Mouse (Mus musculus): Measurements from ENCODE around the gene Wdr18. TPM values are rescaled to one million over a fixed set of nuclear protein-coding genes. Genes with fewer than 3 reads are reported as not detected.
A peak's percentile ranks its signal among the peaks of the same experiment; 100 is the strongest.
"Not testable (repeated sequence)": the region's sequence is repeated elsewhere in the genome, so short reads cannot be mapped to it uniquely, and the experiment has no call there.

Wdr18 gene
- polyA plus RNA-seq, 1 experiment from 2014 or later: 84.4 TPM

DNA sequence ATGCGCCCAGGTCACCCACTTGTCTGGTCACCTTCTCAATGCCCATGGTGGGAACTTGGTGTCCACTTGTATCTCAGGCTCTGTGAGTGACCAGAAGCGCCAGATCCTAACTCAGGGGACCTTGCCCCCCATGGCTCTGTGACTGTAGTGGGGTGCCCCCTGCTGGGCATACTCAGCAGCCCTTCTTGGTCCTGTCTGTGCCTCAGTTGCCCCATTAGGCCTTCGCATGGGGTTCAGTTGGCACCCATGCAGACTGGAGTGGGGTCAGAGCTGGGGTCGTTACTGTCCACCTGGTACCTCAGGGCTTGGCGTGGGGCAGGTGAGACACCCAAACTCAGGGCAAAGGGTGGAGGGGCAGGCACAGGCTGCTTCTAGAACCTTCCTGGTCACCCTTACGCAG lies 6.0 kb upstream of the Wdr18 start:
- H3K27ac ChIP-seq (replicated peaks in 1 of 2; ENCODE audit: control insufficient read depth in 1 of 2, insufficient read depth in 1 of 2, low read depth in 2 of 2, low read length in 2 of 2): no peak overlapping the region
- H3K4me1 ChIP-seq (ENCODE audit: control insufficient read depth in 2 of 2, insufficient read depth in 2 of 2, low read length in 2 of 2): no peaks in the 10 kb centered on the region
- H3K9ac ChIP-seq (ENCODE audit: low read length): no peak overlapping the region
- H3K4me2 ChIP-seq (ENCODE audit: low read length): no peak overlapping the region
- WGBS: 83% methylated on average over 6 of the region's 6 CpGs
- H3K4me3 ChIP-seq (ENCODE audit: control insufficient read depth in 1 of 2, insufficient read depth in 1 of 2, low read depth in 1 of 2, low read length in 2 of 2): no peak overlapping the region
- H3K36me3 ChIP-seq (ENCODE audit: control insufficient read depth, insufficient read depth, low read length): peaks cover 43% of the 10 kb centered on the region
- no peaks in the 10 kb centered on the region for H3K27me3 ChIP-seq (ENCODE audit: control insufficient read depth, insufficient read depth, low read length)
- H3K9me3 ChIP-seq (ENCODE audit: control insufficient read depth, low read length): no peaks in the 10 kb centered on the region
- ATAC-seq (ENCODE audit: insufficient number of reproducible peaks, insufficient read depth, low FRiP score, low read depth): no peak

DNA sequence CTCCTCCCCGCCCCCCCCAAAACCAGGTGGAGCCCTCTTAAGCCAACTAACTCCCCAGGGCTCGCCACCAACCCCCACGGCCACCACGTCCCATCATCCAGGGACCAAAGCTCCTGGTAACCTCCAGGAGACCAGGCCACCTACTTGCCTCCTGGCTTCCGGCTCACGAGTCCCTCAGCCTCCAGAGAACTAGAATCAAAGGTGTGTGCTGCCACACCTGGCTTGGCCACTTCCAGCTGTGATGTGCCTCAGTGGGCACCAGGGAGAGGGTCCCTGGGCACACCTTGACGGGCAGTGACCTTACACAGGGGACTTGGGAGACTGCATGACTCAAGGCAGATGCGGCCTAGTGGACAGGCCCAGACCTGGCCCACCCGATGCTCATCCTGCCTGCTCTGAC lies 4.3 kb upstream of the Wdr18 start:
- Histone ChIP-seq H3K9ac (ENCODE audit: low read length) (no peak overlapping the region), H3K27ac (replicated peaks in 1 of 2; ENCODE audit: control insufficient read depth in 1 of 2, insufficient read depth in 1 of 2, low read depth in 2 of 2, low read length in 2 of 2) (no peak overlapping the region)
- no peak for ATAC-seq (ENCODE audit: insufficient number of reproducible peaks, insufficient read depth, low FRiP score, low read depth)

DNA sequence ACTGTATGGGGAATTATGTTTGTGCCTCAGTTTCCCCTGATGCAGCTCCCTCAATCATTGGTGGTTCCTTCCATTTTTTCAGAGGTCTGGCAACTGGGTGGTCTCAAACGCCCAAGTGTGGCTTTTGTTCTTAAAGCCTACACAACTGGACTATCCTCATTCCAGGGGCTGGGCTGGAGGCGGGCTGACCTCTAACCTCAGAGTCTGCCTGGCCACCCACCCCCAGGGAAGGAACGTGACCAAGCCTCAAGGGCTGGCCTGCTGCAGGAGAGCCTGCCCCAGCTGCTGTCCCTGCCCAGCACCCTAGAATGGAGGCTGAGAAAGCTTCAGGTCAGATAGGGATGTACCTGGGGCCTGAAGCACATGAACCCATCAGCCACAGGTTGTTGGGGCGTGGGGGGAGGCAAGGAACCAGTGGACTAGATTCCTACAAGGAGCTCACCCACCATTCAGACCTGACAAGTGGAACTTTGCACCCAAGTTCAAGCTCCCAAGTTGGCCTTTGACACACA lies 3.3 kb upstream of the Wdr18 start:
- peaks cover 23% of the 10 kb centered on the region for H3K36me3 ChIP-seq (ENCODE audit: control insufficient read depth, insufficient read depth, low read length)
- 46% methylated on average over 4 of the region's 4 CpGs for WGBS

More for the DNA sequence above, 4.3 kb upstream of the Wdr18 start:
- Histone ChIP-seq H3K4me1 (ENCODE audit: control insufficient read depth in 2 of 2, insufficient read depth in 2 of 2, low read length in 2 of 2) (peaks cover 2% of the 10 kb centered on the region in 2 experiments), H3K36me3 (ENCODE audit: control insufficient read depth, insufficient read depth, low read length) (peaks cover 25% of the 10 kb centered on the region), H3K9me3 (ENCODE audit: control insufficient read depth, low read length) (no peaks in the 10 kb centered on the region), H3K27me3 (ENCODE audit: control insufficient read depth, insufficient read depth, low read length) (no peaks in the 10 kb centered on the region), H3K4me3 (ENCODE audit: control insufficient read depth in 1 of 2, insufficient read depth in 1 of 2, low read depth in 1 of 2, low read length in 2 of 2) (no peak overlapping the region), H3K4me2 (ENCODE audit: low read length) (no peak overlapping the region)
- WGBS: 68% methylated on average over 9 of the region's 9 CpGs

DNA sequence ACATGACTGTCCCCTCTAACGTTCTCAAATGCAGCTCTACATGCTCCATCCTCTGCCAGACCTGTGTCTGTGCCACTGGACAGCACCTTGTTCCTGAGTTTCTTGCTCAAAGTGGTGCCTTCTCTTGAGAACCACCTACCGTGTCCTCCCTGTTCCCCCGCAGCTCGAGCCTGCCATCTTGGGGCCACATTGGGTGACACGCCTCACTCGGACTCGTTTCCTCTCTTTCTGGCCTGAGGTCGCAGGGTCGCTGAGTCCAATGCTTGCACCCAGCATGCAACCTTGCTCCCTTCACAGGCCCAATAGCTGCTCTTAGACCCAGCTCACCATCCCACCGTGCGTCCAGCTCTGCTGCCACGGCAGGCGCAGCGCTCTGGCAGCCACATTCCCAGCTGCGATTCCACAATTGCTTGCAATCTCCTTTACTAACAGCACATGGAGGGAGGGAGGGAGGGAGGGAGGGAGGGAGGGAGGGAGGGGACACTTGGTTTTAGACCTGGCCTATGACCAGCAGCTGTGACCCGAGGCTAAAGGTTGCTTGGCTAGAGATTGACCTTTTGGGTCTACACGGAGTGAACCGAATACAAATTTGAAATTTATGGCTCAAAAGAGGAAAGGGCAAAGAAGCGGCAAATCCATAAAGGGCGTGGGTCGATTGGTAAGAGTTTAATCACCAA lies 1.7 kb upstream of the Wdr18 start:
- no peak overlapping the region for H3K9ac ChIP-seq (ENCODE audit: low read length)
- H3K4me3 ChIP-seq (ENCODE audit: control insufficient read depth in 1 of 2, insufficient read depth in 1 of 2, low read depth in 1 of 2, low read length in 2 of 2): no peak overlapping the region
- peak overlapping the region; percentile 27 for H3K4me2 ChIP-seq (ENCODE audit: low read length)
- no peaks in the 10 kb centered on the region for H3K27me3 ChIP-seq (ENCODE audit: control insufficient read depth, insufficient read depth, low read length)
- H3K9me3 ChIP-seq (ENCODE audit: control insufficient read depth, low read length): no peaks in the 10 kb centered on the region
- 0 out of 2 replicates have a peak, but pooled peaks have one; percentile 6 for ATAC-seq (ENCODE audit: insufficient number of reproducible peaks, insufficient read depth, low FRiP score, low read depth)
- H3K27ac ChIP-seq (replicated peaks in 1 of 2; ENCODE audit: control insufficient read depth in 1 of 2, insufficient read depth in 1 of 2, low read depth in 2 of 2, low read length in 2 of 2): no peak overlapping the region
- peaks cover 3 to 8% of the 10 kb centered on the region in 2 experiments for H3K4me1 ChIP-seq (ENCODE audit: control insufficient read depth in 2 of 2, insufficient read depth in 2 of 2, low read length in 2 of 2)
- 20% methylated on average over 21 of the region's 21 CpGs for WGBS
- H3K36me3 ChIP-seq (ENCODE audit: control insufficient read depth, insufficient read depth, low read length): peaks cover 29% of the 10 kb centered on the region

More for the DNA sequence above, 3.3 kb upstream of the Wdr18 start:
- H3K9ac ChIP-seq (ENCODE audit: low read length): no peak overlapping the region
- no peaks in the 10 kb centered on the region for H3K9me3 ChIP-seq (ENCODE audit: control insufficient read depth, low read length)
- ATAC-seq (ENCODE audit: insufficient number of reproducible peaks, insufficient read depth, low FRiP score, low read depth): no peak
- no peak overlapping the region for H3K4me3 ChIP-seq (ENCODE audit: control insufficient read depth in 1 of 2, insufficient read depth in 1 of 2, low read depth in 1 of 2, low read length in 2 of 2)
- peaks cover 3 to 8% of the 10 kb centered on the region in 2 experiments for H3K4me1 ChIP-seq (ENCODE audit: control insufficient read depth in 2 of 2, insufficient read depth in 2 of 2, low read length in 2 of 2)
- no peaks in the 10 kb centered on the region for H3K27me3 ChIP-seq (ENCODE audit: control insufficient read depth, insufficient read depth, low read length)
- H3K27ac ChIP-seq (replicated peaks in 1 of 2; ENCODE audit: control insufficient read depth in 1 of 2, insufficient read depth in 1 of 2, low read depth in 2 of 2, low read length in 2 of 2): no peak overlapping the region
- no peak overlapping the region for H3K4me2 ChIP-seq (ENCODE audit: low read length)

DNA sequence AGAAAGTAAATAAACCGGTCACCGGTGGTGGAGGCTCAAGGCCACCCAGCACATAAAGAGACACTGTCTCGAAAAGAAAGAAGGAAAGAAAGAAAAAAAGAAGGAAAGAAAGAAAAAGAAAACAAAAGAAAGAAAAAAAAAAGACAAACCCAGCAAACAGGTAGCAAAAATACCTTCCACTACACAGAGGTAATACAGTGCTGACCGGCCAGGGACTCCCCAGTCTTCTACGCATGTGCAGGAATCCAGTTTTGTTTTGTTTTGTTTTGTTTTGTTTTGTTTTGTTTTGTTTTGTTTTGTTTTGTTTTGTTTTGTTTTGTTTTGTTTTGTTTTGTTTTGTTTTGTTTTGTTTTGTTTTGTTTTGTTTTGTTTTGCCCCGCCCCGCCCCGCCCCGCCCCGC lies 540 bp upstream of the Wdr18 start:
- H3K4me3 ChIP-seq (ENCODE audit: control insufficient read depth in 1 of 2, insufficient read depth in 1 of 2, low read depth in 1 of 2, low read length in 2 of 2): peak overlapping the region in 1 of 2 experiments; percentile 89; a peak in 1 of 4 replicates
- not testable (repeated sequence) for H3K4me1 ChIP-seq (ENCODE audit: control insufficient read depth in 2 of 2, insufficient read depth in 2 of 2, low read length in 2 of 2); H3K9me3 ChIP-seq (ENCODE audit: control insufficient read depth, low read length); H3K27ac ChIP-seq (replicated peaks in 1 of 2; ENCODE audit: control insufficient read depth in 1 of 2, insufficient read depth in 1 of 2, low read depth in 2 of 2, low read length in 2 of 2); H3K27me3 ChIP-seq (ENCODE audit: control insufficient read depth, insufficient read depth, low read length); ATAC-seq (ENCODE audit: insufficient number of reproducible peaks, insufficient read depth, low FRiP score, low read depth); H3K9ac ChIP-seq (ENCODE audit: low read length); H3K4me2 ChIP-seq (ENCODE audit: low read length)
- peaks cover 35% of the 10 kb centered on the region for H3K36me3 ChIP-seq (ENCODE audit: control insufficient read depth, insufficient read depth, low read length)
- 35% methylated on average over 10 of the region's 10 CpGs for WGBS

DNA sequence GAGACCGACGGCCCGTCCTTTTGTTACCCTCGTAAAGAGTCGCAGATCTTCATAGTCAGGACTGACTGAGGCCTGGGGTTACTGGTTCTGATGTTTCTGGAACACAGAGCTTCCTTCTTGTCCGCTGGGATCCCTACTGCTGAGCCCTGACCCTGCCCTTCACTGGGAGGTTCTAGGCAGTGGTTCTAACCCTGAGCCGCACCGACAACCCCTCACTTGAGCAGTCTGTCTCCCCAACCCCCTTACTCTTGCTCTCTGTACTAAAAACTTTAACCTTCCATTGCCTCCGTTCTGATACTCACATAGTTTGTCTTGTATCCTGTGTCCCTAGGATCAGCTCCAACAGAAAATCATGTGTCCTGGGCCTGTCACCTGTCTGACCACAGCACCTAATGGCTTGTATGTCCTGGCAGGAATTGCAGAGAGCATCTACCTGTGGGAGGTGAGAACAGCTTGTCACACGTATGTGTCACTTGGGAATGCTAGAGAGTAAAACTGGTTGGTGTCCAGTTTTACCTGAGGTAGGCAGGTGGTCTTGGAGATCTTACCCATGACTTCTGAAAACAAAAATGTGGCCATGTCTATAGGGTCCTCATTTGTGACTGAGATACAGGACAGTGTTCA lies 831 bp downstream of the Wdr18 start:
- Histone ChIP-seq H3K36me3 (ENCODE audit: control insufficient read depth, insufficient read depth, low read length) (peaks cover 48% of the 10 kb centered on the region), H3K4me1 (ENCODE audit: control insufficient read depth in 2 of 2, insufficient read depth in 2 of 2, low read length in 2 of 2) (peaks cover 3 to 8% of the 10 kb centered on the region in 2 experiments), H3K9ac (ENCODE audit: low read length) (peak overlapping the region; percentile 86), H3K4me2 (ENCODE audit: low read length) (peak overlapping the region; percentile 90), H3K4me3 (ENCODE audit: control insufficient read depth in 1 of 2, insufficient read depth in 1 of 2, low read depth in 1 of 2, low read length in 2 of 2) (peak overlapping the region; percentile 89 to 92), H3K27me3 (ENCODE audit: control insufficient read depth, insufficient read depth, low read length) (no peaks in the 10 kb centered on the region), H3K27ac (replicated peaks in 1 of 2; ENCODE audit: control insufficient read depth in 1 of 2, insufficient read depth in 1 of 2, low read depth in 2 of 2, low read length in 2 of 2) (no peak overlapping the region; a peak in 1 of 4 replicates), H3K9me3 (ENCODE audit: control insufficient read depth, low read length) (no peaks in the 10 kb centered on the region)
- WGBS: 15% methylated on average over 10 of the region's 10 CpGs
- no peak for ATAC-seq (ENCODE audit: insufficient number of reproducible peaks, insufficient read depth, low FRiP score, low read depth)

DNA sequence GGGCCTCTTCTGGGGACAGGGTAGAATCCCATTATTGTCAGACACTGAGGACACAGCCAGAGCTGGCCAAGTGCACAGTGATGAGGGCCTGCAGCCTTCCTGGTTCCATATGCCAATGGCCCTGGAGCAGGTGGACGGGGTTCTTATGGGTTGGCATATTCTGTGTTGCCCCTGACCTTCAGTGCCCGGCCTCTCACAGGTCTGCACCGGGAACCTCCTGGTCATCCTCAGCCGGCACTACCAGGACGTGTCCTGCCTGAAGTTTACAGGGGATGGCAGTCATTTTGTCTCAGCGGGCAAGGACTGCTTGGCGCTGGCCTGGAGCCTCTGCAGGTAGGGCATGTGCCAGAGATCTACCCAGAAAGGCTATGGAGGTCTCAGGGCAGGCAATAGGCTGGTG lies 4.8 kb downstream of the Wdr18 start:
- Histone ChIP-seq H3K4me2 (ENCODE audit: low read length) (no peak overlapping the region), H3K27ac (replicated peaks in 1 of 2; ENCODE audit: control insufficient read depth in 1 of 2, insufficient read depth in 1 of 2, low read depth in 2 of 2, low read length in 2 of 2) (no peak overlapping the region), H3K27me3 (ENCODE audit: control insufficient read depth, insufficient read depth, low read length) (no peaks in the 10 kb centered on the region; the same call in none of the 2 replicates), H3K36me3 (ENCODE audit: control insufficient read depth, insufficient read depth, low read length) (peaks cover 74% of the 10 kb centered on the region), H3K4me3 (ENCODE audit: control insufficient read depth in 1 of 2, insufficient read depth in 1 of 2, low read depth in 1 of 2, low read length in 2 of 2) (no peak overlapping the region), H3K9me3 (ENCODE audit: control insufficient read depth, low read length) (no peaks in the 10 kb centered on the region), H3K4me1 (ENCODE audit: control insufficient read depth in 2 of 2, insufficient read depth in 2 of 2, low read length in 2 of 2) (peaks cover 3 to 8% of the 10 kb centered on the region in 2 experiments), H3K9ac (ENCODE audit: low read length) (no peak overlapping the region)
- WGBS: 95% methylated on average over 7 of the region's 7 CpGs
- ATAC-seq (ENCODE audit: insufficient number of reproducible peaks, insufficient read depth, low FRiP score, low read depth): no peak
